11 mouse cellular contexts compared by ENCODE assay signal in the genomic region with DNA sequence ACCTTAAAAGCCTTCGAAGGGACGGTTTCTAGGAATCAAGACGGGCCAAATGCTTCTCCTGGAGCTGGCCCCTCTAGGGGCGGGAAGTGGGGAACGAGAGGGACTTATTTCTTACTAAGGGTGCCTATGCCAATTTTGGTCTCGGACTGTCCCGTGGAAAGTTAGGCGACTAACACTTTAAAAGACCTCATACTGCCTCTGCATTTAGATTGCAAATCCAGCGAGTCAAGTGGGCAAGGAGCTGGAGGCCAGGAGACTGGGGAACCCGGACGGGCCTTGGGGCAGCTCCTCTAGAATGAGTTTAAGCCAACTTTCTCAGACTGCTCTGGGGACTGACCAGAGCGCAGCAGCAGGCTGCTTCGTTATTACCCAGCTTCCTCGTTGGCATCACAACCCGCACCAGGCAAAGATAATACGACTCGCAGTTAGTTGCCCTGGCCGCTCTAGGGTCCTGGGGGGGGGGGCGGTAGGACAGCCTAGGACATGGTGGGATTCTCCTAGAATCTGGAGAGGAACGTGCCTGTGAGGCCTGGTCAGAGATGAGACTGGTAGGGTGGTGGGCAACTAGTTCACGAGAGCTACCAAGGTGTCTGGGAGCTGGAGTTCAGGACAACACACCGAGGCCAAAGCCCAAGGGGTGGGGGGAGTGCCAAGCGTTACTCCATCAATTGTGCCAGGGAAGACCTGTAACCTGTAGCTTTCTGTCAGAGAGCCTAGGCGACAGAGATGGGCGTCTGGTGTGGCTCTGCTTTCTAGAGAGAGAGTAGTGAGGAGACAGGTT. TPM values are rescaled to one million over a fixed set of nuclear protein-coding genes. Genes with fewer than 3 reads are reported as not detected.
DNase-seq lines count a peak whose midpoint lies in the region; ATAC-seq and TF ChIP-seq lines count a peak whose summit lies in the region.
"Had no signal": no experiment of that assay in that cellular context is flagged by ENCODE, and none has a peak within 500 bp of the region (broad histone marks: within the 10 kb centered on the region; RNA-seq: fewer than 3 reads in every experiment).

No protein-coding gene starts in this region.

- ATAC-seq in embryonic facial prominence, embryonic 15.5 days (ENCODE audit: insufficient number of reproducible peaks, low FRiP score, low TSS enrichment, low read depth), result no peak
- no peak for ATAC-seq in intestine, embryonic 16.5 days
- ATAC-seq: inflammation-experienced regulatory T-cells, adult 6 months had no signal

- H3K9ac ChIP-seq in embryonic facial prominence, embryonic 15.5 days, result no peak overlapping the region
- no peak overlapping the region for H3K9ac ChIP-seq in intestine, embryonic 16.5 days (ENCODE audit: low read depth, low read length)
- H3K9ac ChIP-seq: liver, embryonic 15.5 days had no signal

- peak; percentile 29 for DNase-seq in kidney, adult 2 months
- no peak for DNase-seq in kidney, adult 9 months
- DNase-seq in R1 (ENCODE audit: low read depth, low spot score), result peak; percentile 33
- DNase-seq in layer of hippocampus, postnatal 10 days (ENCODE audit: low spot score in 2 of 2), result no peak
- no peak for DNase-seq in cerebellum, adult 9-10 months
- no peak for DNase-seq in gastrocnemius, adult 8-10 months (ENCODE audit: low spot score in 2 of 2)

- no peak for TF ChIP-seq CTCF in kidney, adult 2 months (conservative IDR thresholded peaks at IDR 0.05; ENCODE audit: insufficient read depth, insufficient read length, low read depth, low read length)

- H3K27ac ChIP-seq in kidney, adult 2 months (ENCODE audit: insufficient read depth, low read depth, low read length), result peak overlapping the region; percentile 39; the same call in 1 of the 2 replicates
- H3K27ac ChIP-seq in embryonic facial prominence, embryonic 15.5 days (replicated peaks), result peak overlapping the region; percentile 44
- no peak overlapping the region for H3K27ac ChIP-seq in intestine, embryonic 16.5 days (ENCODE audit: low read length)
- H3K27ac ChIP-seq: liver, embryonic 15.5 days had no signal

- no peak for TF ChIP-seq POLR2A in kidney, adult 2 months (IDR thresholded peaks at IDR 0.05; ENCODE audit: low read depth, low read length)

- peaks cover 1% of the 10 kb centered on the region; the same call in 1 of the 2 replicates for H3K27me3 ChIP-seq in kidney, adult 2 months (replicated peaks; ENCODE audit: control insufficient read depth, insufficient read depth, low read length)
- H3K27me3 ChIP-seq in embryonic facial prominence, embryonic 15.5 days, result peaks cover 52% of the 10 kb centered on the region
- peaks cover 48% of the 10 kb centered on the region for H3K27me3 ChIP-seq in intestine, embryonic 16.5 days (replicated peaks; ENCODE audit: control insufficient read depth, insufficient read depth, low read length)

- no peaks in the 10 kb centered on the region for H3K36me3 ChIP-seq in kidney, adult 2 months (ENCODE audit: control insufficient read depth, insufficient read depth, low read length)
- no peaks in the 10 kb centered on the region for H3K36me3 ChIP-seq in embryonic facial prominence, embryonic 15.5 days
- H3K36me3 ChIP-seq in intestine, embryonic 16.5 days (ENCODE audit: control insufficient read depth, insufficient read depth, low read length), result no peaks in the 10 kb centered on the region
- H3K36me3 ChIP-seq: G1E; liver, embryonic 15.5 days had no signal

- 18% methylated on average over 25 of the region's 25 CpGs for WGBS in kidney, adult 2 months
- WGBS in embryonic facial prominence, embryonic 15.5 days, result 11% methylated on average over 24 of the region's 25 CpGs
- 18% methylated on average over 25 of the region's 25 CpGs for WGBS in intestine, embryonic 16.5 days

- no peak overlapping the region; the same call in 1 of the 2 replicates for H3K4me3 ChIP-seq in kidney, adult 2 months (ENCODE audit: insufficient read depth, low read depth, low read length)
- peak overlapping the region; percentile 38 for H3K4me3 ChIP-seq in embryonic facial prominence, embryonic 15.5 days (replicated peaks)
- peak overlapping the region; percentile 43 for H3K4me3 ChIP-seq in intestine, embryonic 16.5 days (ENCODE audit: low read length)
- H3K4me3 ChIP-seq: liver, embryonic 15.5 days had no signal

- H3K9me3 ChIP-seq in embryonic facial prominence, embryonic 15.5 days (replicated peaks), result no peaks in the 10 kb centered on the region
- no peaks in the 10 kb centered on the region for H3K9me3 ChIP-seq in intestine, embryonic 16.5 days (ENCODE audit: control insufficient read depth, low read length)
- H3K9me3 ChIP-seq: liver, embryonic 15.5 days had no signal

- H3K4me2 ChIP-seq in embryonic facial prominence, embryonic 15.5 days (replicated peaks), result peak overlapping the region; percentile 62
- H3K4me2 ChIP-seq in intestine, embryonic 16.5 days (ENCODE audit: low read depth, low read length), result peak overlapping the region; percentile 48; the same call in 1 of the 2 replicates

- H3K4me1 ChIP-seq in kidney, adult 2 months (ENCODE audit: control insufficient read depth, insufficient read depth, low read length), result no peaks in the 10 kb centered on the region
- peaks cover 34% of the 10 kb centered on the region for H3K4me1 ChIP-seq in embryonic facial prominence, embryonic 15.5 days
- 0 out of 2 replicates have a peak, but pooled peaks cover 8% of the 10 kb centered on the region for H3K4me1 ChIP-seq in intestine, embryonic 16.5 days (ENCODE audit: control insufficient read depth, insufficient read depth, low read length)

RNA-seq across cellular contexts. Expression of gene Satb2, which starts 2.2 kb away (rescaled TPM):
- polyA plus RNA-seq in kidney, adult 2 months (2012; rRNA removed), result 4.7 and 5.4 TPM in 2 replicates
- 12.0 and 14.4 TPM in 2 replicates for polyA plus RNA-seq in embryonic facial prominence, embryonic 15.5 days (2015; fragmentation: Nextera tagmentation; extraction: Ambion mirVana)
- 2.1 and 2.6 TPM in 2 replicates for polyA plus RNA-seq in intestine, embryonic 16.5 days (2015; fragmentation: Nextera tagmentation; extraction: Ambion mirVana)
- 10 to 100 TPM; 19.0 to 19.7 TPM for total RNA-seq in layer of hippocampus, postnatal 10 days (2021)
- under 1 TPM; 0.16 to 0.59 (median 0.18) TPM for total RNA-seq in gastrocnemius, adult 8-10 months (2022)
- polyA plus RNA-seq: G1E; inflammation-experienced regulatory T-cells, adult 6 months had no signal

Comparison
In these comparisons a context has a peak if more than half of its experiments do, and no peak if none do; other contexts are left out.
1. DNase-seq: peak in kidney, adult 2 months (single experiment) and R1 (single experiment); none in kidney, adult 9 months (single experiment), layer of hippocampus, postnatal 10 days (0 of 2), cerebellum, adult 9-10 months (single experiment) and gastrocnemius, adult 8-10 months (0 of 2).